Mouse (Mus musculus) inflammation-experienced regulatory T-cells, adult 6 months (primary cell): ENCODE measurements around the gene Ttc7b. TPM values are rescaled to one million over a fixed set of nuclear protein-coding genes. Genes with fewer than 3 reads are reported as not detected.

Source experiments
- ATAC-seq: one replicate; pipeline ENCODE4 v1.8.0; 2017
- polyA plus RNA-seq, 3 experiments: library from polyadenylated mRNA; unstranded; fragments of 100-300 nt; shearing (Covaris generic); gene quantifications; one replicate each; pipeline ENCODE4 v1.2.1; 2017

Ttc7b gene
- polyA plus RNA-seq, 3 experiments from 2014 or later = 3.7 to 4.3 (median 3.7) TPM

GRCm38 (mm10) chr12:100378266-100378665 is 142.4 kb downstream of the Ttc7b start:
- ATAC-seq = no peak

DNA sequence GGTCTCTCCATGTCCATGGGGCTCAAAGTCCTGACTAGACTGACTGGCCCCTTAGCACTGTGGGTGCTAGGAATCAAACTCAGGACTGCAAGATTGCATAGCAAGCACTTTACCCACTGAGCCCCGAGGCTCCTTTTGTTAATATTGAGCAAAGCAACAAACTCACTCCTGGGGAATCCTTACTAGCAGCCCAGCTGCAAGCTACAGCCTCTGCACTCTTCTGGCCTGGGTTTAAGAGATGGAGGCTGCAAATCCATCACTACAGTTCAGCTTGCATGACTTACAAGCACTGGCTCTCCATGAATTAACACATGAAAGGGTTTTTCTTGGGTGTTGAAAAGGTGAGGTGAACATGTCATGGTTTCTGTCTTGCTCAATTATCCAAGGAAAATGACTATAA is 142.8 kb downstream of the Ttc7b start:
- ATAC-seq = no peak

GRCm38 (mm10) chr12:100375801-100376200 is 144.8 kb downstream of the Ttc7b start:
- ATAC-seq = no peak

GRCm38 (mm10) chr12:100372785-100373184 is 147.8 kb downstream of the Ttc7b start:
- no peak for ATAC-seq

GRCm38 (mm10) chr12:100372015-100372414 is 148.6 kb downstream of the Ttc7b start:
- ATAC-seq = no peak

DNA sequence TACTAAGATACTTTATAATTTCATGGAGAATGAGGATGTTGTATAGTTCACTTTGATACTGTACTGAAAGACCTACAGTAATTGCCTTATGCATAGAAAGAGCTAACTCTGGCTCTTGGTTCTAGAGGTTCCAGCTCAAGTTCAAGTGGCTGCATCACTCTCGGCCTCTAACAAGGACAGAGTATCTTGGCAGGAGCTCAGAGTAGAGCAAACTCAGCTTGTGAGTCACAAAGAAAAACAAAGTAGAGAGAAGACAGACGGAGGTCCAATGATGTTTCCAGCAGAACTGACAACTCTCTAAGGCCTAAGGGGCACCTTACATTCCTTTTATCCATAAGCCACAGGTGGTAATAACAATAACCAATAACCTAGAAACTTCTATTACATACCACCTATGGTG is 150.8 kb downstream of the Ttc7b start:
- ATAC-seq = no peak

- ATAC-seq = no peak
Measured at GRCm38 (mm10) chr12:100369220-100369619, 151.4 kb downstream of the Ttc7b start.

DNA sequence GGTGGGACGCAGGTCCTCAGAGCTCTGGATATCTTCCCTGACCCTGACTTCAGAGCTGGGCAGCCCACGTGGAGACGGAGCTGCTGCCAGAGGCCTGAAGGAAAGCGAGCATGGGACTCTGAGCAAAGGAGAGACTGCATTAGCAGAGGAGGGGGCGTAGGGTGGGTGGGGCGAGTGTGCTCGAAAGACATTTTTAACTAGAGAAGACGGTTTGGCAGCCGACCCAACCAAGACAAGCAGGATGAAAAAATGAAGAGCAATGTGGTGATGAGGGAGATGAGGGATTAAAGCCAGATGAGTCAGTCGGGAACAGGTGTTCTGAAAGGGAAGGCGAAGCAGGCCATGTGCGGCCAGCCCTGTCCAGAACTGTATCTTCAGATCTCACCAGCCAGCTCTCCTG is 159.3 kb downstream of the Ttc7b start:
- ATAC-seq = no peak

- no peak for ATAC-seq
Measured at GRCm38 (mm10) chr12:100358040-100358620, 162.5 kb downstream of the Ttc7b start.

GRCm38 (mm10) chr12:100356407-100356806 is 164.2 kb downstream of the Ttc7b start:
- no peak for ATAC-seq

- ATAC-seq = no peak
Measured at GRCm38 (mm10) chr12:100355565-100355964, 165.1 kb downstream of the Ttc7b start.

GRCm38 (mm10) chr12:100353954-100354353 is 166.7 kb downstream of the Ttc7b start:
- no peak for ATAC-seq

- ATAC-seq = no peak
Measured at GRCm38 (mm10) chr12:100353075-100353782, 167.4 kb downstream of the Ttc7b start.

DNA sequence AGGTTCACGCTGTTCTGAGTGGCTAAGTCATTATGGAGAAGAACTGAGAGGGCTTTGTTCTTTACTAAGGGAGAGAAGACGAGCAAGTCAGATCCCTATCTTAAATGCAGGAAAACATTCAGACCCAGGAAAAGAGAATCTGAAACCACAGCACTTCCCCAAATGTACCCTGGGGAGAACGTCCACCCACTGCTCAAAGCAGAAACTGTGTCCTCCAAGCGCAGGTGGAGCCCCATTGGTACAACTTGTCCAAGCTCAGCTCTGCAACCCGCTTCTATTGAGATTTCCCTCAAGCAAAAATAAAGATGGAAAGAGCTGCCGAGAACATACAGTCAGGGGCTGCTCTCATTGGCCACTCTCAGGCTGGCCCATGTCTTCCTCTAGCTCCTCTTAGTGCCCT is 168.5 kb downstream of the Ttc7b start:
- no peak for ATAC-seq

DNA sequence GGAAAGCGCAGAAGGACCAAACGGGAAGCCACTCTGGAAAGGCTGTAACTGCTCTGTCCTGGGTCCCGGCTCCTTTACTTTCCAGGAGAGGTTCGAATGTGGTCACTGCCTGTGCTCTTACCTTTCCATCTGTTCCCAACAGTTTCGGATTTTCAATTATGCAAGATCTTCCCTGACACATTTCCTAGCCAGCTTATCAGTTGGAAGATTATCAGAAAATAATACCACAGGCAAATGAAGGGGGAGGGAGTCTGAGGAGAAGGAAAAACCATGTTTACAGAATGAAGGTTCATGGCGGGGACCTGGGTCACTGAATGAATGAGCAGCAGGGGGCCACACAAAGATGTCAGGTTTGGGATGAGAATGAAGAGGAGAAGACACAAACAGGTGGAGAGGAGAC is 177.1 kb downstream of the Ttc7b start:
- no peak for ATAC-seq

GRCm38 (mm10) chr12:100341614-100342013 is 179.0 kb downstream of the Ttc7b start:
- ATAC-seq = no peak

DNA sequence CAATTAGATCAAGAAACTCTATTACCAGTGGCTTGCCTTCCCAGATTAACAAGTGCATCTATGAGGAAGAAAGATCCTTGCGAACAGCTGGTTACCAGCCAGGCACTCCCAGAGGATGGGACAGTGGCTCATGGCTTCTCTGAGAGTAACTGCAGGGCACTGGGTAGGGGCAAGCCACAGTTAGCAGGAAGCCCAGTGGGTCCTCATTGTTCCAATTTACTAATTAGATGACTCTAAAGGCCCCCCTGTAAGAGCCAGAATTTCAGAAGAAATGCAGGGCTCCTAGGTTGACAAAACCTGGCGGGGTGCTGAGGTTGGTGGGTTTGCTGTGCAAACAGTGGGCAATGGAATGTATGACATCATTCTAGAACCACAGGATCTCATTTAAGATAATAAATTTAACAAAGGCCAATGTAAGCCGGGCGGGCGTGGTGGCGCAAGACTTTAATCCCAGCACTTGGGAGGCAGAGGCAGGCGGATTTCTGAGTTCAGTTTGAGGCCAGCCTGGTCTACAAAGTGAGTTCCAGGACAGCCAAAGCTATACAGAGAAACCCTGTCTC is 179.6 kb downstream of the Ttc7b start:
- no peak for ATAC-seq

- no peak for ATAC-seq
Measured at GRCm38 (mm10) chr12:100338055-100338454, 182.6 kb downstream of the Ttc7b start.

DNA sequence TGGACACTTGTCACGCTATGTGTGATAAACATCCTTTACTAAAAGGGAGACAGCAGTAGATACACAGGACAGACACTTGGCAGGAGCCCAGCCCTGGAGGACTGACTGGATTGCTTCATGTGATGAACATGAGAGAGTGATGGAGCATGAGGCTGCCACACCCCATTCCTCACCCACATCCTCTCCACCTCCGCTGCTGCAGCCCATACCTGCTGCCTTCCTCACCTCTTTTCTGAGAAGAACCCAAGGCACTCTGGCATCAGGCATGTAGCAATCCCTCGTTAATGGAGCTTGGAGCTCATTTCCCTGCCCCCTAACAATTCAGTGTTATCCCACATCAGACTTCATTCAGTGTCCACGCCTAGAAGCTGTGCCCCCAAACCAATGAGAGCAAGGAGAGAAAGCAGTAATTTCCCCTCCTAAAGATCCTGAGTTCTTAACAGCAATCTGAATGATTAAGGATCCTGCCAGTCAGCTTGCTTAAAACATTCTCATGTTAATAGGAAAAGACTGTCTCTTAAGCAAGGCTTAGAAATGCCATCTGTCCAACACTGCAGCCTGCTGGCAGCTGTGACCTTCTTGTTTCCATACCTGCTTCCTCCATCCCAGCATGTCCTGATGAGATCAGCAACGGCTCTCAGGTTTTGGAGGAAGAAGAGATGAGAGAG is 183.1 kb downstream of the Ttc7b start:
- no peak for ATAC-seq

DNA sequence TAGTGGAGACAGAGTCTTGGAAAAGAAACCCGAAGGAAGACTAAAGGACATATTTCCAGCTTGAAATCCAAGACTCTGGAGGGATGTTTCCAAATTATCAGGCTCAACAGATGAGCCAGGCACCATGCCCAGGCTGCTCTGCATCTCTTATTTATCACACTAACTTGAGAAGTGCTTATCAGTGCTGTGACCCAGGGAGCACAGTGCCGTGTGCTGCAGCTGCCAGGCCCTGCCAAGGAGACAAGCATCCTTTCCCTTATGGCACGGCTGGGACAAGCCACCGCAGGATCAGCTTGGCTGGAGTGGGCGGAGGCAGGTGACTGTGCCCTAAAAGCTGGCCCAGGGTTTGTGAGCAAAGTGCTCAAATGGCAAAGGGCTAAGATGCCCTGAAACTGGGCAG is 184.4 kb downstream of the Ttc7b start:
- ATAC-seq = no peak

GRCm38 (mm10) chr12:100331806-100332205 is 188.8 kb downstream of the Ttc7b start:
- no peak for ATAC-seq

- ATAC-seq = no peak
Measured at GRCm38 (mm10) chr12:100330234-100330633, 190.4 kb downstream of the Ttc7b start.

GRCm38 (mm10) chr12:100328998-100329397 is 191.6 kb downstream of the Ttc7b start:
- ATAC-seq = no peak

DNA sequence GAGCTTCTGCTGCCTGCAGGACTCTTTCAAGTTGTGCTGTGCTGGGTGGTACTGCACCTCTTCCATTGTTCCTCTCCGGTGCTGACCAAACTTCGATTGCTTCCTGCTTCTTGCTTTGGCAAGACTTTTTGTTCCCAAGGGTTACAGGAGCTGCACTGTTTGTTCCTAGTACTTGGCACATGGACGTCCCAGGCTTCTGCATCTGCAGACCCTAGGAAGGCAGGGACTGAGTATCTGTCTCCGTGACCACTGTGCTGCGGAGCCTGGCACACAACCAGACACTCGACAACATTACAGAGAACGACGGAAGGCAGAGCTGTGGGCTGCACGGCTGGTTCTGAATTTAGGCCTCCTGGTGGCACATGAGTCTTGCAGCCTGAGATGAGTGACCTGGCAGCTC is 192.1 kb downstream of the Ttc7b start:
- no peak for ATAC-seq
